Mouse (Mus musculus): ENCODE data around the gene Pitpnc1. TPM values are rescaled to one million over a fixed set of nuclear protein-coding genes. Genes with fewer than 3 reads are reported as not detected.
A peak's percentile ranks its signal among the peaks of the same experiment; 100 is the strongest.

Gene Pitpnc1
- polyA plus RNA-seq, 1 experiment from 2014 or later, result 14.0 TPM

DNA sequence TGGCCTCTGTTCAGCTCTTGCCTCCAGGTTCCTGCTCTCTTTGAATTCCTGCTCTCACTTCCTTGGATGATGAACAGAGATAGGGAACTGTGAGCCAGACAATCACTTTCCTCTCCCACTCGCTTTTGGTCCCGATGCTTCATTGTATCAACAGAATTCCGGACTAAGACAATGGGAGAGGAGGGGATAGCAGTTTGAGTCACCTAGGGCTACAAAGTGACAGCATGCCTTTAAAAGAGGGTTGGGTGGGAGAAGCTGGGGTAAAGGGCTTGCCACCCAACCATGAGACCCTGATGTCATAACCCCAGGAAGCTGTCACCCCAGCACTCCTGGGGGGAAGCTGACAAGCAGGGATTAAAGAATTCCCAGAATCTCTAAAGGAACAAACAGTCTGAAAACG is 127.5 kb downstream of the Pitpnc1 start:
- Histone ChIP-seq H3K27ac (no peak overlapping the region), H3K4me1 (0 out of 2 replicates have a peak, but pooled peaks cover 2% of the 10 kb centered on the region), H3K27me3 (replicated peaks) (no peaks in the 10 kb centered on the region), H3K4me2 (no peak overlapping the region), H3K9me3 (no peaks in the 10 kb centered on the region), H3K4me3 (replicated peaks) (no peak overlapping the region), H3K36me3 (no peaks in the 10 kb centered on the region), H3K9ac (no peak overlapping the region)
- WGBS, result 84% methylated on average over 4 of the region's 4 CpGs
- no peak for ATAC-seq (ENCODE audit: insufficient read depth, low FRiP score, low read depth)

DNA sequence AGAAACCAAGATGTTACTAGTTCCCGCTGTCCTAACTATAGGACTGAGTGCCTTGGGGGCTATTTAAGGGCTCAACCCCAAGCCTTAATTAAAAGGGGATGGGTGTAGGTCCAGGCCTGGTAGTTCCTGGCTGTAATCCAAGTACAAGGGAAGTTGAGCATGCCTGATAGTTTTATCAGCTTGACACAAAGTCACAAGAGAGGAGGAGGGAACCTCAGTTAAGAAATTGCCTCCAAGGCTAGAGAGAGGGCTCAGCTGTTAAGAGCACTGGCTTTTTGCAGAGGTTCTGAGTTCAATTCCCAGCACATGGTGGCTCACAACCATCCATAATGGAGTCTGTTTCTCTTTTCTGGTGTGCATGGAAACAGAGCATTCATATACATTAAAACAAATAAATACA is 128.1 kb downstream of the Pitpnc1 start:
- Histone ChIP-seq H3K27me3 (replicated peaks) (no peaks in the 10 kb centered on the region), H3K9me3 (no peaks in the 10 kb centered on the region), H3K4me3 (replicated peaks) (no peak overlapping the region), H3K9ac (no peak overlapping the region), H3K27ac (no peak overlapping the region), H3K4me1 (peaks cover 6% of the 10 kb centered on the region; the same call in 1 of the 2 replicates), H3K4me2 (no peak overlapping the region), H3K36me3 (no peaks in the 10 kb centered on the region)
- WGBS, result 80% methylated on average over 1 of the region's 1 CpGs
- ATAC-seq (ENCODE audit: insufficient read depth, low FRiP score, low read depth), result 0 out of 2 replicates have a peak, but pooled peaks have one; percentile 28

DNA sequence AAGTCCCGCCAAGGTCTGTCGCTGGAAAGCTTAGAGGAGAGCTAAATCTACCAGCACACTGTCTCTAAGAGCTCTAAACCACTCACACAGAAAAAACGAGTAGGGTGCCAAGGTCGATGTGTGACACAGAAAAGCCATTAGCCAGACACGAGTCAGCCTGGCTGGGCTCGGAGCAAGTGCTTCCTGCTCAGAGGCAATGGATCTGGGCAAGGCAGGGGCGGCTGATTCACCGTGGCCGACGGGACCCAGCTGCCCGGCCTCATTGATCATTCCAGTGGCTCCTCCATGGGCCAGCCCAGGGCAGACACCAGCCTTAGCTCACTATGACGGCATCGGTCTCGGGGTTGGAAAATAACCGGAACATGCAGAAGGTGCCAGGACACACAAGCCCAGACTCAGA is 129.2 kb downstream of the Pitpnc1 start:
- no peak overlapping the region for H3K4me3 ChIP-seq (replicated peaks)
- no peaks in the 10 kb centered on the region for H3K36me3 ChIP-seq
- no peaks in the 10 kb centered on the region for H3K9me3 ChIP-seq
- H3K27ac ChIP-seq, result peak overlapping the region; percentile 2; the same call in 1 of the 2 replicates
- ATAC-seq (ENCODE audit: insufficient read depth, low FRiP score, low read depth), result 0 out of 2 replicates have a peak, but pooled peaks have one; percentile 37
- 17% methylated on average over 15 of the region's 15 CpGs for WGBS
- H3K27me3 ChIP-seq (replicated peaks), result no peaks in the 10 kb centered on the region
- H3K9ac ChIP-seq, result no peak overlapping the region
- 0 out of 2 replicates have a peak overlapping the region, but pooled peaks have one; percentile 22 for H3K4me2 ChIP-seq
- H3K4me1 ChIP-seq, result peaks cover 11% of the 10 kb centered on the region; the same call in 1 of the 2 replicates

DNA sequence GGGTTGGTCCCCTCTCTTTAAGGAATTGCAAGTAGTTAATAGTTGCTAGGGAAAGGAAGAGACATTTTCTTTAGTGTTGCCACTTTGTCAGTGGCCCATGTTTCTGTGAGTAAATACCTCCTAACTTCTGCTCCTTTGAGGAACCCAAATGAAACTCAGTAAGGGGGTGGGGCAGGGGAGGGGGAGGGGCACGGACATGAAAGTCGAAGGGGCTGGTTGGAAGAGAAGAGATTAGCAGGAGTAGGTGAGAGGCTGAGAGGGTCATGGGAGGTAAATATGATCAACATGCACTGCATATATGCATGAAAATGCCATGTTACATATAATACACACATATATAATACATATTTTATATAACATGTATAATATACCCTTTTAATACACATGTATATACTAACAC is 129.7 kb downstream of the Pitpnc1 start:
- no peak overlapping the region for H3K27ac ChIP-seq
- no peak overlapping the region for H3K9ac ChIP-seq
- H3K4me2 ChIP-seq, result no peak overlapping the region
- H3K9me3 ChIP-seq, result no peaks in the 10 kb centered on the region
- H3K27me3 ChIP-seq (replicated peaks), result no peaks in the 10 kb centered on the region
- ATAC-seq (ENCODE audit: insufficient read depth, low FRiP score, low read depth), result no peak
- peaks cover 11% of the 10 kb centered on the region; the same call in 1 of the 2 replicates for H3K4me1 ChIP-seq
- no peak overlapping the region for H3K4me3 ChIP-seq (replicated peaks)
- 10% methylated on average over 2 of the region's 2 CpGs for WGBS
- H3K36me3 ChIP-seq, result no peaks in the 10 kb centered on the region

DNA sequence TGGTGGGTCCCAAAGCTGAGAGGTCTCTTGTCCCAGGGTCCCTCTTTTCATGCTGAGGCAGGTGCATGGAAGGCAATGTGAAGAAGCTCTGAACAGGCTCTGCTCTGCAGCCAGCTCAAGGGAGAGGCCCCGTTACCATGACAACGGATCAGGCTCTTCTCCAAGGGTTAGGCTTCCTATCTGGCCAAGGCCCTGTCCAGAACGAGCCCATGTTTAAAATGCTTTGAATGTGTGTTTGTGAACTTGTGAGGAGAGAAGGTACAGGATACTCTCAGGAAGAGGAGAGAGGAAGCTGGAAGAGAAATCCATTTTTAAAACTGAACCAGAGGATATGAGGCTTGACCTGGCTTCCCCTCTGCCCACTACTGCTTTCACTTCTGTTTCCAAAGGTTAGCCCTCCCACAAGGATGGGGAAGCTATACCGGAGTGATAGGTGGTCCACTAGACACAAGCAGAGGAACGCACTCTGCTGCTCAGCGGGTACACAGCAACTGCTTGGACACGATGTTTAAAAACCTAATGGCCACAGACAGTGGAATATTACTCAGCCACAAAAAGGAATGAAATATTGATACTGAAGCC is 131.2 kb downstream of the Pitpnc1 start:
- H3K4me2 ChIP-seq, result no peak overlapping the region
- no peak overlapping the region for H3K9ac ChIP-seq
- no peaks in the 10 kb centered on the region for H3K27me3 ChIP-seq (replicated peaks)
- no peak for ATAC-seq (ENCODE audit: insufficient read depth, low FRiP score, low read depth)
- no peak overlapping the region for H3K4me3 ChIP-seq (replicated peaks)
- no peaks in the 10 kb centered on the region for H3K36me3 ChIP-seq
- H3K9me3 ChIP-seq, result no peaks in the 10 kb centered on the region
- no peak overlapping the region for H3K27ac ChIP-seq
- WGBS, result 73% methylated on average over 7 of the region's 7 CpGs
- peaks cover 11% of the 10 kb centered on the region; the same call in 1 of the 2 replicates for H3K4me1 ChIP-seq

DNA sequence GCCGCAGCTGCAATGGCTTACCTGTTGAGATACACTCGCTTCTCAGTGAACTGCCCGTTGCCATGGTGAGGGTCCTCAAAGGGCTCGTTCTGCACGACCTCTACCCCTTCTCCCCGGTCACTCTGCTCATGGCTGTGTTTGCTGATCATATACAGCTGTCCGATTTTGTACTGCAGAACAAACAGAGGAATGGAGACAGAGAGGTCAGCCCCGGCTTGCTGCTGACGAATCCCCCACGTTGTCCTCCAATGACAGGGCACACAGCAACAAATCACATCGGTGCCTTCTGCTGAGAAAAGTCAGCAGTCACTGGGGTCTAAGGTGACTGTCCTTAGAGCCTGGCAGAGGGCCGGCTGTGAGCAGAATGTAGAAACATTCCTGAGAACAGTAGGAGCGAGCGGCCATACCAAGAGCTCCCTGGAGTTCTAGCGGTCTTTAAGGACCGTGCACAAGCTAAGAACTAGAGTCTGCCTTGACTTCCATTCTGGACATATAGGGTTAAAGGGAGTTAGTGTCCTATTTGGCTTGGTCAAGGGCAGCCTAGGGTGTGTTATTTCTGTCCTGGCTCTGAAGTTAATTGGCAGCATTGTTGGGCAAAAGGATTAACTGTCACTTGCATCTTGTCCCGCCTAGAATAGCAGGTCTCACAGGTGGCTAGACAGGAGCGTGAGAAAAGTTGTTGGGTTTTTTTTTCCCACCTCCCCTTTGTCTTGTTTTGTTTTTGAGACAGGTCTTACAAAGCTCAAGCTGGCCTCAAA is 132.9 kb downstream of the Pitpnc1 start:
- H3K9ac ChIP-seq, result no peak overlapping the region
- no peaks in the 10 kb centered on the region for H3K9me3 ChIP-seq
- H3K4me2 ChIP-seq, result peak overlapping the region; percentile 21; the same call in 1 of the 2 replicates
- no peaks in the 10 kb centered on the region for H3K27me3 ChIP-seq (replicated peaks)
- no peaks in the 10 kb centered on the region for H3K36me3 ChIP-seq
- 34% methylated on average over 18 of the region's 18 CpGs for WGBS
- H3K4me1 ChIP-seq, result peaks cover 11% of the 10 kb centered on the region; the same call in 1 of the 2 replicates
- ATAC-seq (ENCODE audit: insufficient read depth, low FRiP score, low read depth), result no peak
- no peak overlapping the region for H3K27ac ChIP-seq
- H3K4me3 ChIP-seq (replicated peaks), result no peak overlapping the region

DNA sequence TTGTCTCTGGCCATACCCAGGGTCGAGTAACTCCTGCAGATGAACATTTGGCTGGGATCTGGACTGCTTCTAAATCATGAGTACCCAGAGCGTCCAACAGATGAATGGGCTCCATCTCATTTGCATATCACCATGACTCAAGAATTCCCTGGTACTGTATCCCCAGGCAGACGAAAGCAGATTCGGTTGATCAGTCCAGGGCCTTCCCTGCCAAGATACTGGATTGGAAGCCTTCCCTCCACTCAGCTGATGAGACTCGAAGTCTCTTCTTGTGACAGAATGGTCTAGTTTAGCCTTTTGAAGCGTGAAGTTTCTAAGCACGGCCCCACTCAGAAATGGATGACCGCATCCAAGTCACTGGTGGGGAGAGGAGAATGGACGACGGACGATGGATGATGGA is 134.7 kb downstream of the Pitpnc1 start:
- no peaks in the 10 kb centered on the region for H3K36me3 ChIP-seq
- H3K27ac ChIP-seq, result peak overlapping the region; percentile 48; the same call in 1 of the 2 replicates
- ATAC-seq (ENCODE audit: insufficient read depth, low FRiP score, low read depth), result no peak
- no peaks in the 10 kb centered on the region for H3K27me3 ChIP-seq (replicated peaks)
- peaks cover 11% of the 10 kb centered on the region; the same call in 1 of the 2 replicates for H3K4me1 ChIP-seq
- H3K4me3 ChIP-seq (replicated peaks), result no peak overlapping the region
- no peaks in the 10 kb centered on the region for H3K9me3 ChIP-seq
- no peak overlapping the region for H3K9ac ChIP-seq
- no peak overlapping the region for H3K4me2 ChIP-seq
- WGBS, result 82% methylated on average over 11 of the region's 11 CpGs

DNA sequence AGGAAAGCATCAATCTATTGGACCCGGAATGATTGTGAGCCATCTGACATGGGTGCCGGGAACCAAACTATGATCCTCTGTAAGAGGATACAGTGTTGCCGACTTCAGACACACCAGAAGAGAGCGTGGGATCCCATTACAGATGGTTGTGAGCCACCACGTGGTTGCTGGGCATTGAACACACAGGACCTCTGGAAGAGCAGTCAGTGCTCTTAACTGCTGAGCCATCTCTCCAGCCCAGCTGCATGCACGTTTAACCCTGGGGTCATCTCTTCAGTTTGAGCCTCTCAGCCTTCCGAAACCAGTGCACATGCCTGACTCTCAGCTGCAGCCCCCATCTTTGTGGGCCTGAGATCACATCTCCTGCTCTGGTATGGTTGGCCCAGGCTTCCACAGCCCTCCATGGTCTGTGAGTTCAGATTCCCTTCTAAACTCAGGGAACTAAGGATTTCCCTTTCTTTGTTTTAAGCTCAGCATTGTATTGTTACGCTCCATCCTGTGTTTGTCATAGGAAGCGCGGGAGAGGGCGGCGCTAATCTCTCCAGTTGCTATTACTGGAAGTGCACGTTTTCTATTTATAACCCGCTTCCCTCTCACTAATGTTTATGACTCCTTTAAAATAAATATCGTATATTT is 135.5 kb downstream of the Pitpnc1 start:
- H3K4me2 ChIP-seq, result no peak overlapping the region
- 59% methylated on average over 15 of the region's 15 CpGs for WGBS

DNA sequence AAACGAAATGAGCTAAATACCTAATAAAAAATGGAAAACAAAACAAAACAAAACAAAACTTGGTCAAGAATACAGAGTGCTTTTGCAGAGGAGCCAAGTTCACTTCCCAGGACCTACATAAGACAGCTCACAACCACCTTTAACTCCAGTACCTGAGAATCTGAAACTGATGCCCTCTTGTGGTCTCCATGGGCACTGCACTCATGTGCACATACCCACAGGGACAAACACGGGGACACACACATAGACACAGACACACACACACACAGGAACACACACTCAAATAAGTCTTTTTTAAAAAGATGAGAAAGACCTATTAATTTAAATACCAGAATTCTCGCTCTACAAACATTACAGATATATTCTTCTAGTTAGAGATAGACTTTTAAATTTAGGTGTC is 137.6 kb downstream of the Pitpnc1 start:
- no peak overlapping the region for H3K27ac ChIP-seq
- H3K9ac ChIP-seq, result no peak overlapping the region
- WGBS, result 91% methylated on average over 3 of the region's 3 CpGs
- ATAC-seq (ENCODE audit: insufficient read depth, low FRiP score, low read depth), result no peak
- H3K36me3 ChIP-seq, result no peaks in the 10 kb centered on the region
- H3K27me3 ChIP-seq (replicated peaks), result no peaks in the 10 kb centered on the region
- peaks cover 9% of the 10 kb centered on the region; the same call in 1 of the 2 replicates for H3K4me1 ChIP-seq
- H3K4me2 ChIP-seq, result no peak overlapping the region
- H3K4me3 ChIP-seq (replicated peaks), result no peak overlapping the region
- H3K9me3 ChIP-seq, result no peaks in the 10 kb centered on the region

More for the DNA sequence above, 135.5 kb downstream of the Pitpnc1 start:
- Histone ChIP-seq H3K9me3 (no peaks in the 10 kb centered on the region), H3K4me1 (peaks cover 9% of the 10 kb centered on the region; the same call in 1 of the 2 replicates), H3K36me3 (no peaks in the 10 kb centered on the region), H3K27me3 (replicated peaks) (no peaks in the 10 kb centered on the region), H3K9ac (no peak overlapping the region), H3K4me3 (replicated peaks) (no peak overlapping the region), H3K27ac (0 out of 2 replicates have a peak overlapping the region, but pooled peaks have one; percentile 48)
- ATAC-seq (ENCODE audit: insufficient read depth, low FRiP score, low read depth), result no peak

DNA sequence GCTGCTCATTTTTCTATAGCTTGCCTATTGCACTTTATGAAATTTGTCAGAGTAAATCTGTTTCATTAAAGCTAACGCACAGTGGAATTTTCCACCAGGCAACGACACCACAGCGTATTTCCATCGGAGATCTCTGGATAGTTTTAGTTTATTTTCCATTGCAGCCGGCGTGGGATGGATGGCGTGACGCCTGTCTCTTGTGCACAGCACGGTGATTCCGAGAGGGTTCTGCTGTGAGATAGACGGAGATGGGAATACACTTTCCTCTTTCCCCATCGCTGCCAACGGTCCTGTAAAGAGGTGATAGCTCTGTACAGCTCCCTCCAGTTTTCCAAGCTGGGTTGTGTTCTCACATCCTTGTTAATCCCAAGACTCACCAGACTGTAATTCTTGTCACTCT is 138.2 kb downstream of the Pitpnc1 start:
- no peaks in the 10 kb centered on the region for H3K9me3 ChIP-seq
- no peak overlapping the region for H3K27ac ChIP-seq
- no peak for ATAC-seq (ENCODE audit: insufficient read depth, low FRiP score, low read depth)
- peaks cover 4% of the 10 kb centered on the region; the same call in 1 of the 2 replicates for H3K4me1 ChIP-seq
- WGBS, result 93% methylated on average over 13 of the region's 13 CpGs
- no peak overlapping the region for H3K4me3 ChIP-seq (replicated peaks)
- H3K27me3 ChIP-seq (replicated peaks), result no peaks in the 10 kb centered on the region
- H3K4me2 ChIP-seq, result no peak overlapping the region
- H3K36me3 ChIP-seq, result no peaks in the 10 kb centered on the region
- no peak overlapping the region for H3K9ac ChIP-seq

DNA sequence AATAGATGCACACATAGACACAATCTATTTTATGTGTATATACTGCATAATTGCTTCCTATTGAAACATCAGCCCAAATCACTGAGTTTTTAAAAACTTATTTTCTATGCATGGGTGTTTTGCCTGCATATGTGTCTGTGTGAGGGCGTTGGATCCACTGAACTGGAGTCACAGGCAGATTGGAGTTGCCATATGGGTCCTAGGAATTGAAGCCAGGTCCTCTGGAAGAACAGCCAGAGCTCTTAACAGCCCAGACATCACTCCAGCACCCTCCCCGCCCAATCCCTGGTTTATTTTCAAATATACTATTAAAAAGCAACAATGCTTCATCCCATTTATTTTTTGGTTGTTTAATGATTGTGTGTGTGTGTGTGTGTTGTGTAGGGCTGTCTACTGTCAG is 139.1 kb downstream of the Pitpnc1 start:
- Histone ChIP-seq H3K9me3 (no peaks in the 10 kb centered on the region), H3K27me3 (replicated peaks) (no peaks in the 10 kb centered on the region), H3K4me2 (no peak overlapping the region), H3K36me3 (no peaks in the 10 kb centered on the region), H3K4me1 (no peaks in the 10 kb centered on the region), H3K4me3 (replicated peaks) (no peak overlapping the region), H3K9ac (no peak overlapping the region), H3K27ac (no peak overlapping the region)
- 90% methylated on average over 2 of the region's 2 CpGs for WGBS
- ATAC-seq (ENCODE audit: insufficient read depth, low FRiP score, low read depth), result no peak

DNA sequence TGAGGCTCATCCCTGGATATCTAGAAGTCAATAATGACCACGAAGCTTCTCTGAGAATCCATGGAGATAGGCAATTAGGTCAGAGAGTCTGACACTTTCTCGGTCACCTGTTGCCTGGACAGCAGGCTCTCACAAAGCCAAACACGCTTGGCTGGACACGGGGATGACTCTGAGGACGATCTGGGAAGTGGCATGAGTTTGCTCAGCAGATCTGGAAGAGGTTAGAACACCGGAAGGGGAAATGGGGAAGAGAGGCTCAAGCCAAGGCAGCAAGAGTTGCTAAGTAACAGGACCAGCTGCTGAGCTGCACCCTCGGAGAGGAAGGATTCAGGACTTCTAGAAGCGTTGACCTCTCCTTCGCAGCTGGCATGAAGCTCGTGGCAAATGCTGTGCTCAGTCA is 143.2 kb downstream of the Pitpnc1 start:
- no peaks in the 10 kb centered on the region for H3K36me3 ChIP-seq
- no peaks in the 10 kb centered on the region for H3K27me3 ChIP-seq (replicated peaks)
- H3K4me3 ChIP-seq (replicated peaks), result no peak overlapping the region
- no peaks in the 10 kb centered on the region for H3K4me1 ChIP-seq
- H3K27ac ChIP-seq, result no peak overlapping the region
- 80% methylated on average over 10 of the region's 10 CpGs for WGBS
- H3K9me3 ChIP-seq, result no peaks in the 10 kb centered on the region
- no peak overlapping the region for H3K9ac ChIP-seq
- H3K4me2 ChIP-seq, result no peak overlapping the region
- no peak for ATAC-seq (ENCODE audit: insufficient read depth, low FRiP score, low read depth)

All from stomach, embryonic 15.5 days (tissue).